Mouse (Mus musculus) large intestine, adult 2 months (tissue): ENCODE measurements around the gene Dzip3. TPM values are rescaled to one million over a fixed set of nuclear protein-coding genes. Genes with fewer than 3 reads are reported as not detected.
A peak's percentile ranks its signal among the peaks of the same experiment; 100 is the strongest.

Experiments used
- DNase-seq: peaks from one replicate; pipeline ENCODE4 v3.0.0-alpha.2; 2012; ENCODE audit warnings: low read depth, low spot score
- WGBS: fragments of 180-500 bp; shearing (Covaris S2); methylation state at CpG from one replicate; pipeline ENCODE4 v1.1.7; 2018; 5-methylcytosine and 5-hydroxymethylcytosine counted together
- polyA plus RNA-seq: library from polyadenylated mRNA; depleted of rRNA; stranded (reverse); fragments of >200 nt; gene quantifications from 2 replicates; pipeline ENCODE4 v1.2.3, GENCODE M21; 2012; rRNA removed

Gene Dzip3
- polyA plus RNA-seq, result 1.1 TPM in 2 replicates

GRCm38 (mm10) chr16:48993559-48994342 is at the start of gene Dzip3, which contains the start of gene Cip2a:
Gene Dzip3 (minus strand): TSS chr16:48994165.
Gene Cip2a (plus strand): TSS chr16:48994185.
- WGBS, result under 1% methylated on average over 74 of the region's 74 CpGs
- DNase-seq, result peak; percentile 52

GRCm38 (mm10) chr16:49040554-49041221 is 46.7 kb upstream of the Dzip3 start:
- 73% methylated on average over 3 of the region's 3 CpGs for WGBS
- no peak for DNase-seq

- DNase-seq, result no peak
- 72% methylated on average over 4 of the region's 4 CpGs for WGBS
Observed at GRCm38 (mm10) chr16:49037771-49038170, 43.8 kb upstream of the Dzip3 start.

GRCm38 (mm10) chr16:49035852-49036251 is 41.9 kb upstream of the Dzip3 start:
- 75% methylated on average over 4 of the region's 4 CpGs for WGBS
- DNase-seq, result no peak

- DNase-seq, result no peak
- WGBS, result 68% methylated on average over 5 of the region's 5 CpGs
Observed at GRCm38 (mm10) chr16:49016620-49017332, 22.8 kb upstream of the Dzip3 start.

- DNase-seq, result no peak
- WGBS, result 80% methylated on average over 5 of the region's 5 CpGs
Observed at GRCm38 (mm10) chr16:49004151-49004550, 10.2 kb upstream of the Dzip3 start.

GRCm38 (mm10) chr16:48994343-48994693 is 353 bp upstream of the Dzip3 start:
- no peak for DNase-seq
- WGBS, result under 1% methylated on average over 18 of the region's 18 CpGs

GRCm38 (mm10) chr16:48993231-48993558 is 770 bp downstream of the Dzip3 start:
- WGBS, result under 1% methylated on average over 9 of the region's 9 CpGs
- no peak for DNase-seq

GRCm38 (mm10) chr16:48992437-48993230 is 1.3 kb downstream of the Dzip3 start:
- DNase-seq, result no peak
- 15% methylated on average over 10 of the region's 10 CpGs for WGBS

GRCm38 (mm10) chr16:48989700-48990099 is 4.3 kb downstream of the Dzip3 start:
- DNase-seq, result no peak

GRCm38 (mm10) chr16:48985034-48985627 is 8.8 kb downstream of the Dzip3 start:
- 78% methylated on average over 5 of the region's 5 CpGs for WGBS
- no peak for DNase-seq

GRCm38 (mm10) chr16:48979965-48980364 is 14.0 kb downstream of the Dzip3 start:
- no peak for DNase-seq

- WGBS, result 95% methylated on average over 1 of the region's 1 CpGs
- no peak for DNase-seq
Observed at GRCm38 (mm10) chr16:48973548-48973947, 20.4 kb downstream of the Dzip3 start.

- DNase-seq, result no peak
- over 99% methylated on average over 2 of the region's 2 CpGs for WGBS
Observed at GRCm38 (mm10) chr16:48972996-48973395, 21.0 kb downstream of the Dzip3 start.

- 72% methylated on average over 1 of the region's 1 CpGs for WGBS
Observed at GRCm38 (mm10) chr16:48941805-48942204, 52.2 kb downstream of the Dzip3 start.

GRCm38 (mm10) chr16:48923724-48924123 is 70.2 kb downstream of the Dzip3 start:
- DNase-seq, result no peak
- 75% methylated on average over 1 of the region's 1 CpGs for WGBS

More at GRCm38 (mm10) chr16:48941805-48942204, 52.2 kb downstream of the Dzip3 start:
- no peak for DNase-seq

- 85% methylated on average over 3 of the region's 3 CpGs for WGBS
- no peak for DNase-seq
Observed at GRCm38 (mm10) chr16:48913206-48913605, 80.8 kb downstream of the Dzip3 start.

- no peak for DNase-seq
- 97% methylated on average over 1 of the region's 1 CpGs for WGBS
Observed at GRCm38 (mm10) chr16:48911184-48911583, 82.8 kb downstream of the Dzip3 start.

GRCm38 (mm10) chr16:48899868-48900267 is 94.1 kb downstream of the Dzip3 start:
- 52% methylated on average over 1 of the region's 1 CpGs for WGBS
- DNase-seq, result no peak
